Mouse (Mus musculus): Measurements from ENCODE around the gene Trim28.

GRCm38 (mm10) chr7:13044254-13044625 is 45.3 kb downstream of the Trim28 start:
- TF ChIP-seq EP300 (IDR thresholded peaks at IDR 0.05; ENCODE audit: low read depth in 1 of 2, low read length in 2 of 2) = no peak
- no peak for TF ChIP-seq SMC3 (IDR thresholded peaks at IDR 0.05; ENCODE audit: low read depth, low read length)
- TF ChIP-seq RAD21 (IDR thresholded peaks at IDR 0.05; ENCODE audit: low read depth, low read length) = no peak
- TF ChIP-seq CTCF (IDR thresholded peaks at IDR 0.05 in 2 of 3, conservative IDR thresholded peaks at IDR 0.05 in 1 of 3; ENCODE audit: control insufficient read depth in 1 of 3, insufficient read depth in 1 of 3, low read depth in 2 of 3, low read length in 3 of 3, poor library complexity in 1 of 3, severe bottlenecking in 1 of 3) = no peak
- TF ChIP-seq ZMIZ1 (IDR thresholded peaks at IDR 0.05; ENCODE audit: low read depth, low read length) = no peak

Measured in MEL (cell line).